Mouse (Mus musculus) stomach, postnatal 0 days (tissue): ENCODE data around the gene D17Wsu92e. TPM values are rescaled to one million over a fixed set of nuclear protein-coding genes. Genes with fewer than 3 reads are reported as not detected.

Source experiments
- ATAC-seq: fragments of 200-750 bp; cut with Nextera tagmentation; 2 replicates; pipeline ENCODE4 v1.8.0; 2017; ENCODE audit not compliant: low FRiP score, low TSS enrichment
- DNase-seq: peaks from one replicate; pipeline ENCODE4 v3.0.0-alpha.2; 2016; ENCODE audit warnings: low spot score
- H3K27ac ChIP-seq: fragments of 300-500 bp; sonication (generic); replicated peaks from 2 replicates; pipeline ENCODE4 v1.5.1; 2014; ENCODE audit warnings: mild to moderate bottlenecking, control low read depth
- H3K27me3 ChIP-seq: fragments of 300-500 bp; sonication (generic); 2 replicates; pipeline ENCODE4 v1.6.1; 2014; ENCODE audit warnings: low read length; ENCODE audit not compliant: control insufficient read depth, insufficient read depth
- H3K36me3 ChIP-seq: fragments of 300-500 bp; sonication (generic); 2 replicates; pipeline ENCODE4 v1.6.1; 2014; ENCODE audit warnings: low read length, mixed read lengths; ENCODE audit not compliant: control insufficient read depth, insufficient read depth
- H3K4me1 ChIP-seq: fragments of 300-500 bp; sonication (generic); replicated peaks from 2 replicates; pipeline ENCODE4 v1.6.1; 2014; ENCODE audit warnings: antibody characterized with exemption; ENCODE audit not compliant: control insufficient read depth, insufficient read depth
- H3K4me2 ChIP-seq: fragments of 300-500 bp; sonication (generic); replicated peaks from 2 replicates; pipeline ENCODE4 v1.6.1; 2014; ENCODE audit warnings: low read depth, mild to moderate bottlenecking, control low read depth, moderate library complexity
- H3K4me3 ChIP-seq: fragments of 300-500 bp; sonication (generic); 2 replicates; pipeline ENCODE4 v1.5.1; 2014; ENCODE audit warnings: low read depth, low read length, control low read depth
- H3K9ac ChIP-seq: fragments of 300-500 bp; sonication (generic); 2 replicates; pipeline ENCODE4 v1.6.1; 2014; ENCODE audit warnings: mild to moderate bottlenecking, low read length, control low read depth, mixed read lengths
- H3K9me3 ChIP-seq: fragments of 300-500 bp; sonication (generic); 2 replicates; pipeline ENCODE4 v1.6.1; 2016; ENCODE audit warnings: low read length; ENCODE audit not compliant: control insufficient read depth
- CTCF ChIP-seq: IDR thresholded peaks from 2 replicates; pipeline ENCODE4 v1.5.1; 2016; ENCODE audit warnings: antibody characterized with exemption, low read depth, mild to moderate bottlenecking, moderate library complexity
- EP300 ChIP-seq: optimal IDR thresholded peaks from 2 replicates; pipeline ENCODE3; 2016; ENCODE audit warnings: antibody characterized with exemption
- WGBS: fragments of 180-500 bp; shearing (Covaris S2); extraction: QIAGEN DNeasy Blood & Tissue Kit; methylation state at CpG from one replicate; pipeline ENCODE4 v1.1.7; 2014; 5-methylcytosine and 5-hydroxymethylcytosine counted together
- polyA plus RNA-seq: library from polyadenylated mRNA; unstranded; fragments of >200 nt; fragmentation: Nextera tagmentation; extraction: Ambion mirVana; gene quantifications from 2 replicates; pipeline ENCODE4 v1.2.1, GENCODE M21; 2015

The D17Wsu92e gene
- polyA plus RNA-seq, 1 experiment from 2014 or later: 23.3 TPM

GRCm38 (mm10) chr17:27804156-27804690 is 16.2 kb downstream of the D17Wsu92e start:
- Histone ChIP-seq H3K27ac (no peak overlapping the region), H3K4me3 (no peak overlapping the region), H3K4me2 (no peak overlapping the region), H3K9me3 (no peaks in the 10 kb centered on the region), H3K4me1 (no peaks in the 10 kb centered on the region; the same call in 1 of the 2 replicates), H3K9ac (no peak overlapping the region), H3K27me3 (no peaks in the 10 kb centered on the region), H3K36me3 (no peaks in the 10 kb centered on the region)
- no peak for DNase-seq
- TF ChIP-seq CTCF (no peak), EP300 (no peak)
- WGBS: 81% methylated on average over 7 of the region's 7 CpGs
- no peak for ATAC-seq

- ATAC-seq: no peak
- no peak for TF ChIP-seq CTCF
- Histone ChIP-seq H3K9me3 (no peaks in the 10 kb centered on the region), H3K27me3 (no peaks in the 10 kb centered on the region), H3K36me3 (no peaks in the 10 kb centered on the region), H3K4me3 (no peak overlapping the region), H3K4me1 (no peaks in the 10 kb centered on the region; the same call in 1 of the 2 replicates), H3K27ac (no peak overlapping the region), H3K4me2 (no peak overlapping the region), H3K9ac (no peak overlapping the region)
- DNase-seq: no peak
- WGBS: 76% methylated on average over 4 of the region's 4 CpGs
Observed at GRCm38 (mm10) chr17:27803752-27804151, 16.7 kb downstream of the D17Wsu92e start.

GRCm38 (mm10) chr17:27800710-27801648 is 19.5 kb downstream of the D17Wsu92e start:
- Histone ChIP-seq H3K9me3 (no peaks in the 10 kb centered on the region), H3K36me3 (no peaks in the 10 kb centered on the region), H3K4me1 (peaks cover 10% of the 10 kb centered on the region), H3K4me3 (no peak overlapping the region), H3K27ac (peak overlapping the region; percentile 79), H3K9ac (no peak overlapping the region), H3K4me2 (no peak overlapping the region), H3K27me3 (no peaks in the 10 kb centered on the region)
- no peak for DNase-seq
- TF ChIP-seq CTCF (peak; percentile 60), EP300 (no peak)
- WGBS: 59% methylated on average over 9 of the region's 9 CpGs
- no peak for ATAC-seq

GRCm38 (mm10) chr17:27799771-27800584 is 20.5 kb downstream of the D17Wsu92e start:
- Histone ChIP-seq H3K27me3 (no peaks in the 10 kb centered on the region), H3K9ac (peak overlapping the region; percentile 5; the same call in 1 of the 2 replicates), H3K9me3 (no peaks in the 10 kb centered on the region), H3K36me3 (no peaks in the 10 kb centered on the region), H3K4me1 (peaks cover 11% of the 10 kb centered on the region), H3K4me2 (peak overlapping the region; percentile 15), H3K4me3 (no peak overlapping the region), H3K27ac (peak overlapping the region; percentile 93)
- peak; percentile 83 for DNase-seq
- no peak for TF ChIP-seq EP300
- TF ChIP-seq CTCF: 0 out of 2 replicates have a peak, but pooled peaks have one; percentile 10
- ATAC-seq: peak; percentile 82
- WGBS: 21% methylated on average over 16 of the region's 16 CpGs

- peak overlapping the region; percentile 6; the same call in 1 of the 2 replicates for H3K4me3 ChIP-seq
Observed at GRCm38 (mm10) chr17:27797341-27797872, 23.0 kb downstream of the D17Wsu92e start.

More at GRCm38 (mm10) chr17:27797341-27797872, 23.0 kb downstream of the D17Wsu92e start:
- Histone ChIP-seq H3K4me1 (peaks cover 11% of the 10 kb centered on the region), H3K9ac (peak overlapping the region; percentile 24), H3K36me3 (0 out of 2 replicates have a peak, but pooled peaks cover 3% of the 10 kb centered on the region), H3K9me3 (no peaks in the 10 kb centered on the region), H3K27ac (peak overlapping the region; percentile 86), H3K27me3 (no peaks in the 10 kb centered on the region), H3K4me2 (peak overlapping the region; percentile 42)
- WGBS: 22% methylated on average over 11 of the region's 11 CpGs
- TF ChIP-seq EP300 (no peak), CTCF (no peak)
- DNase-seq (peak; percentile 87), ATAC-seq (peak; percentile 76)
